Mouse (Mus musculus) kidney, adult 18-20 months (tissue): ENCODE data around the gene Tro.

Experiments
- DNase-seq: peaks from one replicate; pipeline ENCODE4 v3.0.0; 2021

The Tro gene

GRCm38 (mm10) chrX:150656908-150657796 lies at the start of gene Tro:
Tro (minus strand) TSS chrX:150657583.
- no peak for DNase-seq

DNA sequence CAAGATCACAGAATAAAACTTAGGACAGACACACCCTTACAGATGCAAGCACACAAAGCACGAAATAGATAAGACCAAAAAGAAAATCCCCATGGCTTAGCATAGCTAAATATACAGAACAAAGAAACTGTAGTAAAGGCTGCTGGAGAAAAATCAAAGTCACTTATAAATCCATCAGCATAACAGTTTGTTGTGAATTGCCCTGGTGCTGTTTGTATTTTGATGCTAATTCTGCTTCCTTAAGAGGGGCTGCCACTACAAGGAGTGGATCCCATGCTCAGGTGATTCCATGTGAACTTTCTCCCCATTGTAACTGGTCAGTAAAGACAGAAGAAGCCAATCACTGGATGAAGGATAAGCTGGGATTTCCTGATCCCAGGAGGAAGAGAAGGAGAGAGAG lies 20.1 kb upstream of the Tro start:
- no peak for DNase-seq

DNA sequence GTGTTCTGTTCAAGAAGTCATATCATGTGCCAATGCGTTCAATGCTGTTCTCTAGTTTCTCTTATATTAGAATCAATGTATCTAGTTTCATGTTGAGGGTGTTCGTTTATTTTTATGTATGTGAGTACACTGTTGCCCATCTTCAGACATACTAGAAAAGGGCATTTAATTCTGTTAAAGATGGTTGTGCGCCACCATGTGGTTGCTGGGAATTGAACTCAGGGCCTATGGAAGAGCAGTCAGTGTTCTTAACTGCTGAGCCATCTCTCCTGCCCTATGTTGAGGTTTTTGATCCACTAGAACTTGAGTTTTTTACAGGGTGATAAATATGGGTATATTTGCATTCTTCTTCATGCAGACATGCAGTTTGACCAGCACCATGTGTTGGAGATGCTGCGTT lies 5.4 kb upstream of the Tro start:
- peak; percentile 29 for DNase-seq

GRCm38 (mm10) chrX:150657797-150658118 lies 375 bp upstream of the Tro start:
- no peak for DNase-seq

DNA sequence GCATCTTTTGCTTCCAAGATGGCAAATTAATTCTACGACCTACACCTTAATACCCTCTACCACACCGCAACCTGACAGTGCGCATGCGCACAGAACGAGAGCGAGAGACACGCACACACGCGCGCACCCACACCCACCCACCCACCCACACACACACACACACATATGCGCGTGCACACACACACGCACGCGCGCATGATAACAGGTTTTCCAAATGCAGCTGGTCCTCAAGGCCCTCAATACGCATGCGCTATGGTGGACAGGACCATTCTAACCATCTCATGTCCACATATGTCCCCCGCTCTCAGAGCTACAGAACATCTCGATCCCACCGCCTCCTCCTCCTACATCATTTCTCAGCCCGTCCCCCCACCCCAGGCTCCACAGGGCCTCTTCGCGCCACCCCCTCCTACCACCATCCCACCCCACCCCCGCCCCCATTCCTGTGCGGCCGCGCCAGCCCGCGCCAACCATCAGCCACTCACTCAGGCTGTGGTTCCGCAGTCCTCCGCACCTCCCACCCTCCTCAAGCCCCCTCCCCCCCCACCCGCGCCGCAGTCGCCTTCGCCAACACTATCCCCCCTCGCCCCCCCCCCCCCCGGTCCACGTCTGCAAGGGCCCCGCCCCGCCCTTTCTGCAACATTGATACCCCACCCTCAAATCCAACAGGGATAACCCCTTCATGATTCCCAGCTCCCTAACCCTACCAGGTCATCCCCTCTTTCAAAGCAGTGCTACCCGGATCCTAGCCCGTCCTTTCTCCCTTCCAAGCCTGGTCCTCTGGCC lies 1.1 kb downstream of the Tro start:
- no peak for DNase-seq

DNA sequence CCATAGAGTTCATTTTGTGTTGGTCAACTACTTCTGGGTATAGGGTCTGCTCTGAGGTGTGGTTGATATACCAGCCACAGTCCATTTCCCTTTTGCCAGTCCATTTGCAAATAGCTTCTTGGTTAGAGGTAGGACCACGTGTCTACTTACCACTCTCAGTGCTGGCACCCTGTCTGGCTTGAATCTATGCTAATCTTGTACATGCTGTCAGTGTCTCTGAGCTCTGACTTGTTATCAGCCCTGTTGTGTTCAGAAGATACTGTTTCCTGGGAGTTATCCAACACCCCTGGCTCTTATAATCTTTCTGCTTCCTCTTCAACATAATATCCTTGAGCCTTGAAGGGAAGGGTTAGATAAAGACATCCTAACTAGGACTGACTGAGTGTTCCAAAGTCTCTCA lies 21.0 kb downstream of the Tro start:
- DNase-seq = no peak

DNA sequence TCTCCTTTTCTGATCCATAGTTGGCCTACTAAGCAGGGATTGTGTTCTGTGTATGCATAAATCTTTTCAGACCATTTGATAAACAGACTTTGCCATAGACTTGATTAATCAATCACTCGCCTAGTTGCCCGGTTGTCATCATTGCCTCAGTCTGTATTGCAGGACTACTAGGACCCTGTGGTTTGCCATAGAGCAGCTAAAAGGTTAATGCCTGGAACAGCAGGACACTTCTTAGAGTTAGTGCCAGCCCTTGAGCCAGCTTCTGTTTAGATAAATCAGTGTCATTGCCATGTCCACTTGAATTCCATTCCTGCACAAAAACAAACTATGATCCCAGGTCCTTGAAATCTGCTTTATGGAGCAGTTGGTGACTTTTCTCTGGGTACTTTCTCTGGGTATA lies 58.5 kb downstream of the Tro start:
- DNase-seq = no peak
